Mouse (Mus musculus): Measurements from ENCODE around the gene Kdm4b.

DNA sequence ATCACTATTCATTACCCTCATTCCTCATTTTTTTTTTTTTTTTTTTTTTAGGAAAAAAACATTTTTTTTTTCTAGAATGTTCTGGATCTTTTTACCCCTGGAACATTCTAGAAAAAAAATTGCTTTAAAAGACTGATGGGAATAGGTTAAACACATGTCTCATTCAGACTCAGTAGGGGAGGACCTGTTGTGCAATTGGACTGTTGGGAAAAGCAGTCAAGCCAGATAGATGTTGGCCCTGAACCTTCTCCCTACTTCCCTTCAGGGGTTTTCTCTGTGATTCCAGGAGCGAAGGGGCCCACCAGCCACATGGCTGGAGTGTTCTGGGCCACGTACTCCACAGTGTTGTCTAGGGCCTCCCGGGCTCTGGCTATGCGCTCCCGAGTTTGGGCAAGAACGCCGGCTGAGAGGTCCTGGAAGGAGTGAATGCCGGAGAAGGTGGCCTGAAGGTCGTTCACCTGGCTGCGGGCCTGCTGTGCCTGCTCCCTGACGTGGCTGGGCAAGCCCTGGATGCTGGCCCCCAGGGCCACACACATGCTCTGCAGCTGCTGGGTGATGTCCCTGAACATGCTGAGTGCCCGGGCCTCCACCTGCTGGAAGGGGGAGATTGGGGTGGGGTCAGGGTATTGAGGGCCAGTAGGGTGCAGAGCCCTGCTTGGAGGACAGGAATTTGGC, 46.2 kb upstream of the Kdm4b start:
- TF ChIP-seq CTCF (IDR thresholded peaks at IDR 0.05; ENCODE audit: low read depth, low read length) (no peak), POLR2A (IDR thresholded peaks at IDR 0.05; ENCODE audit: extremely low read depth, insufficient read depth, low read length) (no peak)

Data from liver, adult 2 months (tissue).